Mouse (Mus musculus): ENCODE measurements around the gene Arhgef28. TPM values are rescaled to one million over a fixed set of nuclear protein-coding genes. Genes with fewer than 3 reads are reported as not detected.

Arhgef28 gene
- polyA plus RNA-seq (2014; fragmentation: Nextera tagmentation; extraction: Ambion mirVana): 16.3 and 17.0 TPM in 2 replicates

- DNase-seq (ENCODE audit: low spot score): peak; percentile 82
- Histone ChIP-seq H3K27ac (replicated peaks; ENCODE audit: low read depth, low read length) (peak within 1 kb of the TSS; percentile 61; the same call in 1 of the 2 replicates), H3K36me3 (ENCODE audit: control insufficient read depth, insufficient read depth, low read length) (no peaks in the 10 kb centered on the region), H3K9ac (ENCODE audit: low read length) (peak within 1 kb of the TSS; percentile 55), H3K9me3 (ENCODE audit: control insufficient read depth, low read length) (no peaks in the 10 kb centered on the region), H3K27me3 (ENCODE audit: control insufficient read depth, insufficient read depth, low read length) (peaks cover 3% of the 10 kb centered on the region; the same call in 1 of the 2 replicates), H3K4me2 (ENCODE audit: low read depth, severe bottlenecking) (peak within 1 kb of the TSS; percentile 75), H3K4me3 (ENCODE audit: low read depth, low read length) (peak within 1 kb of the TSS; percentile 48), H3K4me1 (ENCODE audit: control insufficient read depth, insufficient read depth, low read length) (peaks cover 3% of the 10 kb centered on the region; the same call in 1 of the 2 replicates)
- peak; percentile 82 for ATAC-seq (ENCODE audit: insufficient number of reproducible peaks, low FRiP score, low TSS enrichment, low read depth)
- under 1% methylated on average over 60 of the region's 76 CpGs for WGBS
Measured at GRCm38 (mm10) chr13:98205771-98206545, at the start of gene Arhgef28. Arhgef28 (minus strand) TSS chr13:98206439.

DNA sequence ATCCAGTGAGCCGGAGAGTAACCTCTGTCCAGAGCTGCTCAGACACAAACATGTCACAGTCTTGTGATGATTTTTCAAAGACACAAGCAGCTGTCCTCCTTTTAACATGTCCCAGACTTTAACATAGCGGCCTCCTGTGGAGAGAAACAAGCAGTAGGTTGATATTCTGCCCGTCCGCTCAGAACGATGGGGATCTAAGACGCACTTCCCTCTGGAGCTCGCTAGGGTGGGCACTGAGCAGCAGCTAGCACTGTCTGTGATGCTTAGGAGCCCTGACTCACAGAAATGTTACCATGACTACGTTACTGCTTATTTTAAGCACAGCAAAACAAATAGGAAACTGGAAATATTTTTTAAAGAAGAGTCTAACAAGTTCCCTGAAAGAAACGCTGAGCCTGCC lies 48.7 kb upstream of the Arhgef28 start:
- H3K27me3 ChIP-seq (ENCODE audit: control insufficient read depth, insufficient read depth, low read length): no peaks in the 10 kb centered on the region
- 81% methylated on average over 9 of the region's 9 CpGs for WGBS
- no peak for DNase-seq (ENCODE audit: low spot score)
- no peak overlapping the region for H3K27ac ChIP-seq (replicated peaks; ENCODE audit: low read depth, low read length)
- H3K4me3 ChIP-seq (ENCODE audit: low read depth, low read length): no peak overlapping the region
- no peak for ATAC-seq (ENCODE audit: insufficient number of reproducible peaks, low FRiP score, low TSS enrichment, low read depth)
- H3K36me3 ChIP-seq (ENCODE audit: control insufficient read depth, insufficient read depth, low read length): peaks cover 21% of the 10 kb centered on the region
- no peak overlapping the region for H3K9ac ChIP-seq (ENCODE audit: low read length)
- no peak overlapping the region for H3K4me2 ChIP-seq (ENCODE audit: low read depth, severe bottlenecking)
- H3K4me1 ChIP-seq (ENCODE audit: control insufficient read depth, insufficient read depth, low read length): no peaks in the 10 kb centered on the region
- H3K9me3 ChIP-seq (ENCODE audit: control insufficient read depth, low read length): no peaks in the 10 kb centered on the region

- no peaks in the 10 kb centered on the region for H3K4me1 ChIP-seq (ENCODE audit: control insufficient read depth, insufficient read depth, low read length)
- H3K27ac ChIP-seq (replicated peaks; ENCODE audit: low read depth, low read length): no peak overlapping the region
- peaks cover 15% of the 10 kb centered on the region for H3K36me3 ChIP-seq (ENCODE audit: control insufficient read depth, insufficient read depth, low read length)
- no peak for DNase-seq (ENCODE audit: low spot score)
- no peak overlapping the region for H3K9ac ChIP-seq (ENCODE audit: low read length)
- no peak for ATAC-seq (ENCODE audit: insufficient number of reproducible peaks, low FRiP score, low TSS enrichment, low read depth)
- 90% methylated on average over 10 of the region's 10 CpGs for WGBS
- no peaks in the 10 kb centered on the region for H3K27me3 ChIP-seq (ENCODE audit: control insufficient read depth, insufficient read depth, low read length)
- H3K9me3 ChIP-seq (ENCODE audit: control insufficient read depth, low read length): no peaks in the 10 kb centered on the region
- no peak overlapping the region for H3K4me3 ChIP-seq (ENCODE audit: low read depth, low read length)
- no peak overlapping the region for H3K4me2 ChIP-seq (ENCODE audit: low read depth, severe bottlenecking)
Measured at GRCm38 (mm10) chr13:98249594-98249993, 43.4 kb upstream of the Arhgef28 start.

GRCm38 (mm10) chr13:98245386-98245785 lies 39.1 kb upstream of the Arhgef28 start:
- H3K4me3 ChIP-seq (ENCODE audit: low read depth, low read length): no peak overlapping the region
- H3K27me3 ChIP-seq (ENCODE audit: control insufficient read depth, insufficient read depth, low read length): no peaks in the 10 kb centered on the region
- no peaks in the 10 kb centered on the region for H3K9me3 ChIP-seq (ENCODE audit: control insufficient read depth, low read length)
- no peak overlapping the region for H3K4me2 ChIP-seq (ENCODE audit: low read depth, severe bottlenecking)
- DNase-seq (ENCODE audit: low spot score) (no peak), ATAC-seq (ENCODE audit: insufficient number of reproducible peaks, low FRiP score, low TSS enrichment, low read depth) (no peak)
- H3K27ac ChIP-seq (replicated peaks; ENCODE audit: low read depth, low read length): no peak overlapping the region
- H3K9ac ChIP-seq (ENCODE audit: low read length): no peak overlapping the region
- WGBS: 73% methylated on average over 7 of the region's 7 CpGs
- H3K4me1 ChIP-seq (ENCODE audit: control insufficient read depth, insufficient read depth, low read length): no peaks in the 10 kb centered on the region
- H3K36me3 ChIP-seq (ENCODE audit: control insufficient read depth, insufficient read depth, low read length): peaks cover 9% of the 10 kb centered on the region

GRCm38 (mm10) chr13:98244571-98245350 lies 38.5 kb upstream of the Arhgef28 start:
- H3K9me3 ChIP-seq (ENCODE audit: control insufficient read depth, low read length): no peaks in the 10 kb centered on the region
- H3K4me2 ChIP-seq (ENCODE audit: low read depth, severe bottlenecking): no peak overlapping the region
- H3K27ac ChIP-seq (replicated peaks; ENCODE audit: low read depth, low read length): no peak overlapping the region
- ATAC-seq (ENCODE audit: insufficient number of reproducible peaks, low FRiP score, low TSS enrichment, low read depth) (no peak), DNase-seq (ENCODE audit: low spot score) (no peak)
- H3K27me3 ChIP-seq (ENCODE audit: control insufficient read depth, insufficient read depth, low read length): no peaks in the 10 kb centered on the region
- no peak overlapping the region for H3K9ac ChIP-seq (ENCODE audit: low read length)
- no peak overlapping the region for H3K4me3 ChIP-seq (ENCODE audit: low read depth, low read length)
- H3K36me3 ChIP-seq (ENCODE audit: control insufficient read depth, insufficient read depth, low read length): peaks cover 4% of the 10 kb centered on the region
- H3K4me1 ChIP-seq (ENCODE audit: control insufficient read depth, insufficient read depth, low read length): no peaks in the 10 kb centered on the region
- WGBS: 71% methylated on average over 5 of the region's 5 CpGs

- no peak overlapping the region for H3K27ac ChIP-seq (replicated peaks; ENCODE audit: low read depth, low read length)
- no peaks in the 10 kb centered on the region for H3K9me3 ChIP-seq (ENCODE audit: control insufficient read depth, low read length)
- 74% methylated on average over 9 of the region's 9 CpGs for WGBS
- ATAC-seq (ENCODE audit: insufficient number of reproducible peaks, low FRiP score, low TSS enrichment, low read depth): no peak
- no peak overlapping the region for H3K9ac ChIP-seq (ENCODE audit: low read length)
- H3K4me3 ChIP-seq (ENCODE audit: low read depth, low read length): no peak overlapping the region
- no peaks in the 10 kb centered on the region for H3K4me1 ChIP-seq (ENCODE audit: control insufficient read depth, insufficient read depth, low read length)
- no peaks in the 10 kb centered on the region for H3K27me3 ChIP-seq (ENCODE audit: control insufficient read depth, insufficient read depth, low read length)
- H3K36me3 ChIP-seq (ENCODE audit: control insufficient read depth, insufficient read depth, low read length): no peaks in the 10 kb centered on the region
- DNase-seq (ENCODE audit: low spot score): no peak
- H3K4me2 ChIP-seq (ENCODE audit: low read depth, severe bottlenecking): no peak overlapping the region
Measured at GRCm38 (mm10) chr13:98241531-98242282, 35.5 kb upstream of the Arhgef28 start.

DNA sequence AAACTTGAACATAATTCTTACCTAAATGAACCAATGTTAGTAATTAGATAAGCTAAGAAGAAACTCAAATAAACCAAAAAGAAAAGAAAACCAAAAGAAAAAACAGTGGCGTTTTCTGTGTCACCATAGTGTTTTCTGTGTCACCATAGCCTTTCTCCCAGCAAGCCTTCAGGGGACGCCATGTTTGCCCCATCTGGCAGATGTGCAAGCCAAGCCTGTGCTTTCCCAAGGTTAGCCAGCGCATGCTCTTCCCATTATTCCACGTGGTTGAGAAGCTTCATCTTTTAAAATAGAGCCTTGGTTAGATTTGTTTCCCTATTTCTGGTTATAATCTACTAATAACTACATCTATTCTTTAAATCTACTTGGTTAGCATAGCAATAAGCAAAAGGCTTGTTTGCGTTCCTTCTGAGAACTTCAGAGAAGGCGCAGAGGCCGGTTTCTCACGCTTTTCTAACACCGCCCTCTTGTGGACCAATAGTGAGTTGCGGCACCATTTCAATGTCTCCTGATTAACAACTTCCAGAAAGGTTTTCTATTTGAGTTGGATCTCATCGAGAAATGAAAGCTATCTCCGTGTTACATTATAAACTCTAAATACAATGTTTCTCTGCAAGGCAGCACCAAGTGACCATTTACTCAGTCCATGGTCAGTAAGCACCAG lies 33.9 kb upstream of the Arhgef28 start:
- 21% methylated on average over 12 of the region's 12 CpGs for WGBS
- Histone ChIP-seq H3K4me3 (ENCODE audit: low read depth, low read length) (no peak overlapping the region), H3K27ac (replicated peaks; ENCODE audit: low read depth, low read length) (no peak overlapping the region), H3K4me2 (ENCODE audit: low read depth, severe bottlenecking) (no peak overlapping the region), H3K4me1 (ENCODE audit: control insufficient read depth, insufficient read depth, low read length) (no peaks in the 10 kb centered on the region), H3K9ac (ENCODE audit: low read length) (no peak overlapping the region), H3K9me3 (ENCODE audit: control insufficient read depth, low read length) (no peaks in the 10 kb centered on the region), H3K27me3 (ENCODE audit: control insufficient read depth, insufficient read depth, low read length) (no peaks in the 10 kb centered on the region), H3K36me3 (ENCODE audit: control insufficient read depth, insufficient read depth, low read length) (no peaks in the 10 kb centered on the region)
- DNase-seq (ENCODE audit: low spot score) (peak; percentile 84), ATAC-seq (ENCODE audit: insufficient number of reproducible peaks, low FRiP score, low TSS enrichment, low read depth) (no peak)

DNA sequence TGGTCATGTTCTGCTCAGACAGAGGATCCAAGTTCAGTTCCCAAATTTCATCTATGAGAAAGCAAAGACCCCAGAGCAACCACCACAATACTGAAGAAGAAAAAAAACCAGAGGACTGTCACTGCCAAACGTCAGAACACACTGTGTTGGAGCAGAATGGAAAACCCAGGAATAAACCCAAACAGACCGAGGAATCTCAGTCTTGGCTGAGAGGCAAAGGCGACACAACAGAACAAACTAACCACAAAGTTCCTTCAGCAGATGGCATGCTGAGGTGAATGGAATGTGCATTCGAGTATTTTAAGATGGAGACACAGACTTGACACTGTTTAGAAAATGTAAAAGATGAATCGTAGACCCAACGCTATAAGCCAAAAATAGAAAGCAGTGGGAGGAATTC lies 29.2 kb upstream of the Arhgef28 start:
- WGBS: 78% methylated on average over 6 of the region's 6 CpGs
- no peaks in the 10 kb centered on the region for H3K27me3 ChIP-seq (ENCODE audit: control insufficient read depth, insufficient read depth, low read length)
- ATAC-seq (ENCODE audit: insufficient number of reproducible peaks, low FRiP score, low TSS enrichment, low read depth): no peak
- no peak overlapping the region for H3K27ac ChIP-seq (replicated peaks; ENCODE audit: low read depth, low read length)
- no peaks in the 10 kb centered on the region for H3K36me3 ChIP-seq (ENCODE audit: control insufficient read depth, insufficient read depth, low read length)
- H3K9me3 ChIP-seq (ENCODE audit: control insufficient read depth, low read length): no peaks in the 10 kb centered on the region
- H3K4me1 ChIP-seq (ENCODE audit: control insufficient read depth, insufficient read depth, low read length): no peaks in the 10 kb centered on the region
- H3K4me3 ChIP-seq (ENCODE audit: low read depth, low read length): no peak overlapping the region
- H3K9ac ChIP-seq (ENCODE audit: low read length): no peak overlapping the region
- DNase-seq (ENCODE audit: low spot score): no peak
- no peak overlapping the region for H3K4me2 ChIP-seq (ENCODE audit: low read depth, severe bottlenecking)

Data from limb, embryonic 11.5 days (tissue).